Mouse (Mus musculus) CH12.LX (cell line): ENCODE data around the gene Vps45. TPM values are rescaled to one million over a fixed set of nuclear protein-coding genes. Genes with fewer than 3 reads are reported as not detected.

Experiments
- DNase-seq: peaks from one replicate; pipeline ENCODE4 v3.0.0-alpha.2; 2013; ENCODE audit errors: extremely low read depth
- H3K27ac ChIP-seq: 2 replicates; pipeline ENCODE4 v1.5.1; 2012; ENCODE audit warnings: low read depth, mild to moderate bottlenecking, control low read depth, moderate library complexity; ENCODE audit not compliant: insufficient read depth
- H3K27me3 ChIP-seq: replicated peaks from 2 replicates; pipeline ENCODE3; 2012; ENCODE audit warnings: inconsistent platforms
- H3K36me3 ChIP-seq, 2 experiments: replicated peaks in 1 of 2; 2 replicates each; pipeline versions ENCODE3 to v1.6.1; 2012; ENCODE audit warnings: inconsistent platforms in 1 of 2, low read length in 1 of 2, mild to moderate bottlenecking in 1 of 2, mixed read lengths in 1 of 2, moderate library complexity in 1 of 2; ENCODE audit not compliant: control insufficient read depth in 1 of 2, insufficient read depth in 1 of 2
- H3K4me1 ChIP-seq, 2 experiments: 2 replicates each; pipeline ENCODE4 v1.6.1; 2012; ENCODE audit warnings: inconsistent platforms in 1 of 2, moderate library complexity in 1 of 2; ENCODE audit not compliant: insufficient read depth in 2 of 2, control insufficient read depth in 1 of 2
- H3K4me2 ChIP-seq: 2 replicates; pipeline ENCODE4 v1.6.1; 2012; ENCODE audit warnings: low read depth, mild to moderate bottlenecking, control low read depth; ENCODE audit not compliant: poor library complexity, insufficient read depth, severe bottlenecking
- H3K4me3 ChIP-seq, 3 experiments: fragments of 150-350 bp in 1 of 3; sonication (generic) in 1 of 3; replicated peaks in 1 of 3; 2 replicates each; pipeline versions ENCODE3 to v1.5.1; 2011 to 2012; ENCODE audit warnings: low read depth in 2 of 3, low read length in 2 of 3, mild to moderate bottlenecking in 2 of 3, moderate library complexity in 2 of 3, control low read depth in 1 of 3, improper control_type of control experiment in 1 of 3, inconsistent platforms in 1 of 3, mixed read lengths in 1 of 3; ENCODE audit not compliant: poor library complexity in 1 of 3
- H3K79me2 ChIP-seq: replicated peaks from 2 replicates; pipeline ENCODE4 v1.6.1; 2012; ENCODE audit warnings: mild to moderate bottlenecking, moderate library complexity; ENCODE audit not compliant: control insufficient read depth, poor library complexity, insufficient read depth, severe bottlenecking; ENCODE audit errors: extremely low read depth
- H3K9ac ChIP-seq: 2 replicates; pipeline ENCODE4 v1.6.1; 2012; ENCODE audit warnings: low read depth, mild to moderate bottlenecking, control low read depth, moderate library complexity; ENCODE audit not compliant: insufficient read depth
- H3K9me3 ChIP-seq: replicated peaks from 2 replicates; pipeline ENCODE3; 2012; ENCODE audit warnings: low read length, inconsistent platforms, mixed read lengths
- BHLHE40 ChIP-seq: IDR thresholded peaks from 2 replicates; pipeline ENCODE4 v1.6.1; 2011; ENCODE audit warnings: mild to moderate bottlenecking, low read depth, low read length, improper control_type of control experiment
- GABPA ChIP-seq: IDR thresholded peaks from 2 replicates; pipeline ENCODE4 v1.6.1; 2012; ENCODE audit warnings: low read depth, low read length, improper control_type of control experiment, inconsistent platforms; ENCODE audit not compliant: insufficient replicate concordance
- IRF4 ChIP-seq: IDR thresholded peaks from 2 replicates; pipeline ENCODE4 v1.6.1; 2014; ENCODE audit warnings: low read depth, mild to moderate bottlenecking, inconsistent platforms, low read length, improper control_type of control experiment
- JUN ChIP-seq: IDR thresholded peaks from 2 replicates; pipeline ENCODE4 v1.6.1; 2011; ENCODE audit warnings: low read depth, mild to moderate bottlenecking, low read length, improper control_type of control experiment, moderate library complexity; ENCODE audit not compliant: insufficient read depth
- JUND ChIP-seq: conservative IDR thresholded peaks from 2 replicates; pipeline ENCODE4 v1.6.1; 2011; ENCODE audit warnings: low read depth, low read length, improper control_type of control experiment
- MAFK ChIP-seq: IDR thresholded peaks from 2 replicates; pipeline ENCODE4 v1.6.1; 2011; ENCODE audit warnings: low read length, improper control_type of control experiment; ENCODE audit not compliant: insufficient replicate concordance
- MEF2A ChIP-seq: IDR thresholded peaks from 2 replicates; pipeline ENCODE4 v1.6.1; 2014; ENCODE audit warnings: low read depth, mild to moderate bottlenecking, inconsistent platforms, low read length, improper control_type of control experiment, borderline replicate concordance
- MYC ChIP-seq: IDR thresholded peaks from 2 replicates; pipeline ENCODE4 v1.6.1; 2011; ENCODE audit warnings: low read depth, mild to moderate bottlenecking, improper control_type of control experiment, low read length
- NRF1 ChIP-seq: IDR thresholded peaks from 2 replicates; pipeline ENCODE4 v1.6.1; 2014; ENCODE audit warnings: low read depth, mild to moderate bottlenecking, inconsistent platforms, low read length, improper control_type of control experiment, moderate library complexity
- PAX5 ChIP-seq: IDR thresholded peaks from 2 replicates; pipeline ENCODE4 v1.6.1; 2012; ENCODE audit warnings: low read length, inconsistent platforms, mixed read lengths
- RAD21 ChIP-seq: IDR thresholded peaks from 2 replicates; pipeline ENCODE4 v1.6.1; 2011; ENCODE audit warnings: low read depth, mild to moderate bottlenecking, low read length, improper control_type of control experiment, moderate library complexity
- SIN3A ChIP-seq: IDR thresholded peaks from 2 replicates; pipeline ENCODE4 v1.6.1; 2012; ENCODE audit warnings: low read length, improper control_type of control experiment, inconsistent platforms
- SMC3 ChIP-seq: IDR thresholded peaks from 2 replicates; pipeline ENCODE4 v1.6.1; 2011; ENCODE audit warnings: low read depth, low read length, improper control_type of control experiment
- TBP ChIP-seq: conservative IDR thresholded peaks from 2 replicates; pipeline ENCODE4 v1.6.1; 2011; ENCODE audit warnings: low read depth, low read length, improper control_type of control experiment
- TCF12 ChIP-seq: IDR thresholded peaks from 2 replicates; pipeline ENCODE4 v1.6.1; 2014; ENCODE audit warnings: low read depth, mild to moderate bottlenecking, inconsistent platforms, low read length, improper control_type of control experiment
- UBTF ChIP-seq: IDR thresholded peaks from 2 replicates; pipeline ENCODE4 v1.6.1; 2012; ENCODE audit warnings: low read depth, mild to moderate bottlenecking, inconsistent platforms, low read length, improper control_type of control experiment, moderate library complexity
- USF1 ChIP-seq: IDR thresholded peaks from 2 replicates; pipeline ENCODE4 v1.6.1; 2014; ENCODE audit warnings: low read depth, mild to moderate bottlenecking, inconsistent platforms, low read length, improper control_type of control experiment
- USF2 ChIP-seq: conservative IDR thresholded peaks from 2 replicates; pipeline ENCODE4 v1.6.1; 2011; ENCODE audit warnings: low read depth, low read length, improper control_type of control experiment
- ZMIZ1 ChIP-seq: IDR thresholded peaks from 2 replicates; pipeline ENCODE4 v1.6.1; 2012; ENCODE audit warnings: low read depth, mild to moderate bottlenecking, inconsistent platforms, low read length, improper control_type of control experiment
- dilution Hi-C: fragments of 300-500 bp; cut with MboI; formaldehyde crosslinking; loops from 2 replicates; pipeline ENCODE4 v1.14.3; 2020; ENCODE audit warnings: low sequenced_read_pairs; ENCODE audit not compliant: extremely low pct_unique_long_range_greater_than_20kb, extremely low pct_ligation_motif_present
- in situ Hi-C: fragments of 300-500 bp; cut with MboI; formaldehyde crosslinking; loops from 3 replicates; pipeline ENCODE4 v1.14.3; 2019; ENCODE audit warnings: low sequenced_read_pairs, low pct_ligation_motif_present, low pct_unique_long_range_greater_than_20kb, mixed read lengths
- polyA plus RNA-seq: library from polyadenylated mRNA; unstranded; fragments of >175 nt; gene quantifications from 2 replicates; pipeline ENCODE4 v1.2.1, GENCODE M21; 2012; ENCODE audit warnings: low read depth; ENCODE audit not compliant: insufficient read length
- total RNA-seq, 2 experiments: library from RNA; depleted of rRNA; stranded (reverse); fragments of 300-350 nt in 1 of 2; fragments of >200 nt in 1 of 2; gene quantifications; 2 replicates each; pipeline ENCODE4 v1.2.3; 2012 to 2014

Gene Vps45
- total and polyA plus RNA-seq, 3 experiments = 16.2 to 20.8 (median 16.8) TPM

DNA sequence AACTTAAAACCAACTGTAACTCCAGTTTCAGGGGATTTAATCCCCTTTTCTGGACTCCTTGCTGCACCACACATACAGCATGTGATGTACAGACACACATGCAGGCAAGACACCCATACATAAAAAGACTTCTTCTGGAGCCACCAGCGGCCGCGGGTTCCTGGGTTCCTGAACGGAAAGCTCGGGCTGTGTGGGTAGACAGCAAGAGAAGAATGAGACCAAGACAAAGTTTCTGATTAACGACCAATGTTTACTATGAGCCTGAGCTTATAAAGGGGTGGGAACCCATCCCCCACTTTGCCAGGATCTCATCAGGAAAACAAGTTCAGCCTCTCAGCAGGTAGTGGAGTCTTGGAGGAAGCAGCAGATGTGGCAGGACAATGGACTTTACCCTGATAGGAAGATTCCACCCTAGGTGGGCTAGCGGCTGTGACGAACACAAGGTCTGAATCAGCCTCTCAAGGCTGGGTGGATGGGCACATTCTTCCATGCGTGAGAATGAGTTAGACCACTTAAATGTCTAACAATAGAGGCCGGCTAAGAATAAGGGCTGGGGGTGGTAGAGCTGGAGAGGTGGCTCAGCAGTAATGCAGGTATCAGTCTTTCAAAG is 26.0 kb upstream of the Vps45 start:
- DNase-seq = no peak
- Histone ChIP-seq H3K79me2 (no peaks in the 10 kb centered on the region), H3K4me1 (no peaks in the 10 kb centered on the region), H3K36me3 (no peaks in the 10 kb centered on the region), H3K4me3 (no peak overlapping the region), H3K27ac (no peak overlapping the region), H3K27me3 (no peaks in the 10 kb centered on the region), H3K9ac (no peak overlapping the region), H3K4me2 (no peak overlapping the region), H3K9me3 (peaks cover 3% of the 10 kb centered on the region)
- dilution Hi-C loops (no loop called here), in situ Hi-C loops (no loop called here)
- TF ChIP-seq USF2 = no peak
- no peak for TF ChIP-seq SIN3A
- TF ChIP-seq MEF2A = no peak
- TF ChIP-seq GABPA = no peak
- TF ChIP-seq PAX5 = no peak

DNA sequence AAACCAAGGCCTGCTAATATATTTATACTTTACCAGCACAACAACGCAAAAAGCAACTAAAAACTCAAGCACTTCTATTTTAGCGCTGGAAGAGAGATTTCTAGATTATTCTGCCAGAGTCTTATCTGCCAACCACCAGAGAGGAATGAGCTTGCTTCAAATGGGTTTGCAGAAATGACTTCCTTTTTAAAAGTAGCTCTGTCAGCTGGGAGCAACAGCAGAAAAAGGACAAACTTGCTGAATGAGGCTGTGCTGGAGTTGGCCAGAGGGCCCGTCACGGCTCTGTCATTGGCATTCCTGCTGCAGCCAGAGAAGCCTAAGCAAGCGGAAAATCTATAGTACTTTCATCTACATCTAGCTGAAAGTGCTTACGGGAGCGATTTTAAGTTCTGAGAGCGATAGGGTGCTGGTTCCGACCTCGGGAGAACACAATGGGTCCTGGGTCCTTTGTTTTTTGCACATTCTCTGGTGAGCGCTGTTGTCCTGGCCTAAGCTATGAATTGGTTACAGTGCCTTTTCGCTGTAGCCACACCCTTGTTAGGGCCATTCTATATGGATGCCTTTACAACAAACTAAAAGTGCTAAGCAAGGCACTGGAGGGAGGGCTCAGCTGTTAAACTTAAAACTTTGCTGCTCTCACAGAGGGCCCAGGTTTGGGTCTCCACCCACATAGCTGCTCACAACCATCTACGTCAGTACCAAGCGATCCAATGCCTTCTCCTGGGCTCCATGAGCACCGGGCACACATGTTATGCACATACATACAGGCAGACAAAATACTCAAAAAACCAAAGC is 24.6 kb upstream of the Vps45 start:
- Histone ChIP-seq H3K79me2 (no peaks in the 10 kb centered on the region), H3K4me2 (no peak overlapping the region), H3K27me3 (no peaks in the 10 kb centered on the region), H3K4me3 (no peak overlapping the region), H3K9ac (no peak overlapping the region), H3K27ac (no peak overlapping the region), H3K36me3 (no peaks in the 10 kb centered on the region), H3K4me1 (no peaks in the 10 kb centered on the region), H3K9me3 (peaks cover 3% of the 10 kb centered on the region)
- no peak for DNase-seq
- TF ChIP-seq NRF1 = no peak
- no peak for TF ChIP-seq MEF2A
- in situ Hi-C loops (no loop called here), dilution Hi-C loops (no loop called here)

DNA sequence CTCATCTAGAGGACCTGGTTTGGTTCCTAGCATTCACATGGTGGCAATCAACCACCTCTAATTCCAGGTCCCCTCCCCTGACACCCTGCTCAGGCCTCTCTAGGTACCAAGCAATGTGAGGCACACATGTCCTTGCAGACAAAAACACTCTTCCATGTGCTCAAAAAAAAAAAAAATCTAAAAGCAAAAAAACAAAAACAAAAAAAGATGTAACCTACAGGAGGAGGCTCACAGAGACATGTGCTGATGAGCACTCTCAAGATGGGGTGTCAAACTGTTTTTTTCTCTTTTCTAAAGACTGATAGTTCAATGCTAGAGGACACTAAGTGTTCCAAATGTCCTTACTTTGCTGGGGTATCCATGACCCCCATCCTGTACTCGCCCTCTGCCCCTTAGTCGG is 23.8 kb upstream of the Vps45 start:
- H3K4me2 ChIP-seq = no peak overlapping the region

More for the DNA sequence above, 23.8 kb upstream of the Vps45 start:
- Histone ChIP-seq H3K9ac (no peak overlapping the region), H3K27ac (no peak overlapping the region), H3K9me3 (peaks cover 3% of the 10 kb centered on the region), H3K79me2 (no peaks in the 10 kb centered on the region), H3K4me3 (no peak overlapping the region), H3K36me3 (no peaks in the 10 kb centered on the region), H3K4me1 (no peaks in the 10 kb centered on the region), H3K27me3 (no peaks in the 10 kb centered on the region)
- DNase-seq = no peak
- dilution Hi-C loops (no loop called here), in situ Hi-C loops (no loop called here)
- TF ChIP-seq TBP = no peak
- TF ChIP-seq SMC3 = no peak
- no peak for TF ChIP-seq MAFK
- TF ChIP-seq JUN = no peak
- TF ChIP-seq JUND = no peak
- no peak for TF ChIP-seq BHLHE40
- no peak for TF ChIP-seq TCF12
- no peak for TF ChIP-seq RAD21
- no peak for TF ChIP-seq UBTF
- no peak for TF ChIP-seq MYC
- TF ChIP-seq USF2 = no peak
- no peak for TF ChIP-seq USF1
- TF ChIP-seq MEF2A = no peak
- TF ChIP-seq IRF4 = no peak
- no peak for TF ChIP-seq ZMIZ1
